Mouse (Mus musculus): ENCODE measurements around the gene Retreg1. TPM values are rescaled to one million over a fixed set of nuclear protein-coding genes. Genes with fewer than 3 reads are reported as not detected.

Retreg1 gene
- polyA plus RNA-seq, 1 experiment from 2014 or later: 4.7 TPM

- Histone ChIP-seq H3K9me3 (no peaks in the 10 kb centered on the region), H3K9ac (no peak overlapping the region), H3K4me2 (no peak overlapping the region), H3K27me3 (no peaks in the 10 kb centered on the region), H3K4me3 (no peak overlapping the region), H3K4me1 (0 out of 2 replicates have a peak, but pooled peaks cover 3% of the 10 kb centered on the region), H3K27ac (no peak overlapping the region), H3K36me3 (no peaks in the 10 kb centered on the region)
- WGBS: 77% methylated on average over 11 of the region's 11 CpGs
- no peak for ATAC-seq (ENCODE audit: insufficient number of reproducible peaks, insufficient read depth, low FRiP score, low TSS enrichment, low read depth)
Observed at GRCm38 (mm10) chr15:25909783-25910494, 67.0 kb downstream of the Retreg1 start.

GRCm38 (mm10) chr15:25910495-25910865 lies 67.5 kb downstream of the Retreg1 start:
- H3K4me1 ChIP-seq: 0 out of 2 replicates have a peak, but pooled peaks cover 9% of the 10 kb centered on the region
- no peak overlapping the region for H3K9ac ChIP-seq
- no peaks in the 10 kb centered on the region for H3K27me3 ChIP-seq
- no peak for ATAC-seq (ENCODE audit: insufficient number of reproducible peaks, insufficient read depth, low FRiP score, low TSS enrichment, low read depth)
- no peak overlapping the region for H3K4me3 ChIP-seq
- no peaks in the 10 kb centered on the region for H3K9me3 ChIP-seq
- H3K27ac ChIP-seq: no peak overlapping the region
- H3K36me3 ChIP-seq: no peaks in the 10 kb centered on the region
- WGBS: 24% methylated on average over 1 of the region's 1 CpGs
- no peak overlapping the region for H3K4me2 ChIP-seq

- Histone ChIP-seq H3K4me2 (no peak overlapping the region), H3K27ac (no peak overlapping the region), H3K9ac (no peak overlapping the region), H3K36me3 (no peaks in the 10 kb centered on the region), H3K27me3 (no peaks in the 10 kb centered on the region), H3K4me1 (peaks cover 13% of the 10 kb centered on the region; the same call in 1 of the 2 replicates), H3K9me3 (no peaks in the 10 kb centered on the region), H3K4me3 (no peak overlapping the region)
- WGBS: 54% methylated on average over 1 of the region's 1 CpGs
- no peak for ATAC-seq (ENCODE audit: insufficient number of reproducible peaks, insufficient read depth, low FRiP score, low TSS enrichment, low read depth)
Observed at GRCm38 (mm10) chr15:25910924-25911323, 67.9 kb downstream of the Retreg1 start.

GRCm38 (mm10) chr15:25912911-25913310 lies 69.9 kb downstream of the Retreg1 start:
- no peak overlapping the region for H3K4me2 ChIP-seq
- no peak overlapping the region for H3K27ac ChIP-seq
- no peaks in the 10 kb centered on the region for H3K9me3 ChIP-seq
- ATAC-seq (ENCODE audit: insufficient number of reproducible peaks, insufficient read depth, low FRiP score, low TSS enrichment, low read depth): no peak
- WGBS: 84% methylated on average over 7 of the region's 7 CpGs
- H3K4me1 ChIP-seq: peaks cover 13% of the 10 kb centered on the region; the same call in 1 of the 2 replicates
- H3K4me3 ChIP-seq: no peak overlapping the region
- no peaks in the 10 kb centered on the region for H3K27me3 ChIP-seq
- no peaks in the 10 kb centered on the region for H3K36me3 ChIP-seq
- no peak overlapping the region for H3K9ac ChIP-seq

GRCm38 (mm10) chr15:25913659-25914058 lies 70.7 kb downstream of the Retreg1 start:
- no peaks in the 10 kb centered on the region for H3K9me3 ChIP-seq
- no peaks in the 10 kb centered on the region for H3K36me3 ChIP-seq
- ATAC-seq (ENCODE audit: insufficient number of reproducible peaks, insufficient read depth, low FRiP score, low TSS enrichment, low read depth): no peak
- H3K27ac ChIP-seq: no peak overlapping the region
- WGBS: 84% methylated on average over 9 of the region's 9 CpGs
- peaks cover 13% of the 10 kb centered on the region; the same call in 1 of the 2 replicates for H3K4me1 ChIP-seq
- H3K4me2 ChIP-seq: no peak overlapping the region
- no peaks in the 10 kb centered on the region for H3K27me3 ChIP-seq
- no peak overlapping the region for H3K9ac ChIP-seq
- H3K4me3 ChIP-seq: no peak overlapping the region

GRCm38 (mm10) chr15:25914160-25914559 lies 71.2 kb downstream of the Retreg1 start:
- 89% methylated on average over 4 of the region's 4 CpGs for WGBS
- no peak for ATAC-seq (ENCODE audit: insufficient number of reproducible peaks, insufficient read depth, low FRiP score, low TSS enrichment, low read depth)

GRCm38 (mm10) chr15:25915013-25915412 lies 72.0 kb downstream of the Retreg1 start:
- no peaks in the 10 kb centered on the region for H3K27me3 ChIP-seq
- H3K9me3 ChIP-seq: no peaks in the 10 kb centered on the region
- H3K4me2 ChIP-seq: no peak overlapping the region
- H3K9ac ChIP-seq: no peak overlapping the region
- H3K4me3 ChIP-seq: no peak overlapping the region
- 48% methylated on average over 10 of the region's 10 CpGs for WGBS
- H3K4me1 ChIP-seq: peaks cover 13% of the 10 kb centered on the region; the same call in 1 of the 2 replicates
- H3K36me3 ChIP-seq: no peaks in the 10 kb centered on the region
- no peak overlapping the region for H3K27ac ChIP-seq
- no peak for ATAC-seq (ENCODE audit: insufficient number of reproducible peaks, insufficient read depth, low FRiP score, low TSS enrichment, low read depth)

More at GRCm38 (mm10) chr15:25914160-25914559, 71.2 kb downstream of the Retreg1 start:
- Histone ChIP-seq H3K27me3 (no peaks in the 10 kb centered on the region), H3K4me2 (no peak overlapping the region), H3K4me3 (no peak overlapping the region), H3K36me3 (no peaks in the 10 kb centered on the region), H3K9me3 (no peaks in the 10 kb centered on the region), H3K27ac (no peak overlapping the region), H3K9ac (no peak overlapping the region), H3K4me1 (peaks cover 13% of the 10 kb centered on the region; the same call in 1 of the 2 replicates)

- H3K9me3 ChIP-seq: no peaks in the 10 kb centered on the region
- peaks cover 13% of the 10 kb centered on the region; the same call in 1 of the 2 replicates for H3K4me1 ChIP-seq
- no peak for ATAC-seq (ENCODE audit: insufficient number of reproducible peaks, insufficient read depth, low FRiP score, low TSS enrichment, low read depth)
- no peak overlapping the region for H3K9ac ChIP-seq
- H3K4me3 ChIP-seq: no peak overlapping the region
- no peak overlapping the region for H3K27ac ChIP-seq
- no peak overlapping the region for H3K4me2 ChIP-seq
- H3K36me3 ChIP-seq: no peaks in the 10 kb centered on the region
- 56% methylated on average over 11 of the region's 11 CpGs for WGBS
- H3K27me3 ChIP-seq: no peaks in the 10 kb centered on the region
Observed at GRCm38 (mm10) chr15:25915574-25916205, 72.7 kb downstream of the Retreg1 start.

GRCm38 (mm10) chr15:25916252-25916651 lies 73.3 kb downstream of the Retreg1 start:
- WGBS: 66% methylated on average over 2 of the region's 2 CpGs
- Histone ChIP-seq H3K36me3 (no peaks in the 10 kb centered on the region), H3K9me3 (no peaks in the 10 kb centered on the region), H3K27me3 (no peaks in the 10 kb centered on the region), H3K4me3 (no peak overlapping the region), H3K4me2 (no peak overlapping the region), H3K4me1 (peaks cover 13% of the 10 kb centered on the region; the same call in 1 of the 2 replicates), H3K9ac (no peak overlapping the region), H3K27ac (no peak overlapping the region)
- no peak for ATAC-seq (ENCODE audit: insufficient number of reproducible peaks, insufficient read depth, low FRiP score, low TSS enrichment, low read depth)

- Histone ChIP-seq H3K9ac (no peak overlapping the region), H3K27me3 (no peaks in the 10 kb centered on the region), H3K4me3 (no peak overlapping the region), H3K4me2 (no peak overlapping the region), H3K27ac (no peak overlapping the region), H3K4me1 (peaks cover 10% of the 10 kb centered on the region; the same call in 1 of the 2 replicates), H3K36me3 (no peaks in the 10 kb centered on the region), H3K9me3 (no peaks in the 10 kb centered on the region)
- ATAC-seq (ENCODE audit: insufficient number of reproducible peaks, insufficient read depth, low FRiP score, low TSS enrichment, low read depth): no peak
- 92% methylated on average over 7 of the region's 7 CpGs for WGBS
Observed at GRCm38 (mm10) chr15:25918641-25919040, 75.7 kb downstream of the Retreg1 start.

GRCm38 (mm10) chr15:25919995-25920394 lies 77.0 kb downstream of the Retreg1 start:
- peaks cover 9% of the 10 kb centered on the region; the same call in 1 of the 2 replicates for H3K4me1 ChIP-seq
- no peak overlapping the region for H3K4me3 ChIP-seq
- H3K36me3 ChIP-seq: no peaks in the 10 kb centered on the region
- WGBS: 82% methylated on average over 4 of the region's 4 CpGs
- no peak overlapping the region for H3K9ac ChIP-seq
- no peak for ATAC-seq (ENCODE audit: insufficient number of reproducible peaks, insufficient read depth, low FRiP score, low TSS enrichment, low read depth)
- H3K4me2 ChIP-seq: no peak overlapping the region
- no peaks in the 10 kb centered on the region for H3K9me3 ChIP-seq
- no peaks in the 10 kb centered on the region for H3K27me3 ChIP-seq
- H3K27ac ChIP-seq: no peak overlapping the region

- Histone ChIP-seq H3K9ac (no peak overlapping the region), H3K4me3 (no peak overlapping the region), H3K4me2 (no peak overlapping the region), H3K4me1 (peaks cover under 1% of the 10 kb centered on the region; the same call in 1 of the 2 replicates), H3K36me3 (no peaks in the 10 kb centered on the region), H3K27ac (no peak overlapping the region), H3K9me3 (no peaks in the 10 kb centered on the region), H3K27me3 (no peaks in the 10 kb centered on the region)
- ATAC-seq (ENCODE audit: insufficient number of reproducible peaks, insufficient read depth, low FRiP score, low TSS enrichment, low read depth): no peak
- WGBS: 86% methylated on average over 6 of the region's 6 CpGs
Observed at GRCm38 (mm10) chr15:25920886-25921285, 77.9 kb downstream of the Retreg1 start.

Data from embryonic facial prominence, embryonic 13.5 days (tissue).